Mouse (Mus musculus): Measurements from ENCODE around the gene 1700020N01Rik.

Gene 1700020N01Rik

DNA sequence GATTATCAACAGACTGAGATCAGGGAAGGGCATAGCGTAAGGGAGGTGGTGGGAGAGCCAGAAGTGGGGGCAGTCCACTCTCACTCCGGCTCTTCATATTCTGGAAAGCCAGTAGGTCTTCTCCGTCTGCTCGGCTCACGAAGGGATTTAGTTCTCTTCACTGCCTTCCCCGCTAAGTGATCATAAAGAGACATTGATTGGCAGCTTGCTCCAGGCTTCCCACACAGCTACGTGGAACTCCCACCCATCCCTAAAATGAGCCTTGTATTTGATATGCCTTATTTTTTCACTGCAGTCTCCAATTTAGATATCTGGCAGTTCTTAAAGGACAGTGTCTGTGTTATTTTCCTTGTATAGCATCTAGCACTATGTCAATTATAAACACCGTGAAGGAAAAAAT is 11.5 kb downstream of the 1700020N01Rik start:
- no peak for DNase-seq (ENCODE audit: low spot score in 2 of 2)

- DNase-seq (ENCODE audit: low spot score in 2 of 2) = peak; percentile 55 to 64
These were observed 12.1 kb downstream of the 1700020N01Rik start for GRCm38 (mm10) chr10:21605011-21605571.

GRCm38 (mm10) chr10:21605601-21606000 is 12.7 kb downstream of the 1700020N01Rik start:
- DNase-seq (ENCODE audit: low spot score in 2 of 2) = peak in 1 of 2 experiments; percentile 74

- DNase-seq (ENCODE audit: low spot score in 2 of 2) = no peak
These were observed 14.0 kb downstream of the 1700020N01Rik start for GRCm38 (mm10) chr10:21606931-21607330.

- DNase-seq (ENCODE audit: low spot score in 2 of 2) = no peak
These were observed 16.6 kb downstream of the 1700020N01Rik start for GRCm38 (mm10) chr10:21609583-21609982.

- no peak for DNase-seq (ENCODE audit: low spot score in 2 of 2)
These were observed 20.3 kb downstream of the 1700020N01Rik start for GRCm38 (mm10) chr10:21613021-21613860.

GRCm38 (mm10) chr10:21614520-21614919 is 21.6 kb downstream of the 1700020N01Rik start:
- no peak for DNase-seq (ENCODE audit: low spot score in 2 of 2)

DNA sequence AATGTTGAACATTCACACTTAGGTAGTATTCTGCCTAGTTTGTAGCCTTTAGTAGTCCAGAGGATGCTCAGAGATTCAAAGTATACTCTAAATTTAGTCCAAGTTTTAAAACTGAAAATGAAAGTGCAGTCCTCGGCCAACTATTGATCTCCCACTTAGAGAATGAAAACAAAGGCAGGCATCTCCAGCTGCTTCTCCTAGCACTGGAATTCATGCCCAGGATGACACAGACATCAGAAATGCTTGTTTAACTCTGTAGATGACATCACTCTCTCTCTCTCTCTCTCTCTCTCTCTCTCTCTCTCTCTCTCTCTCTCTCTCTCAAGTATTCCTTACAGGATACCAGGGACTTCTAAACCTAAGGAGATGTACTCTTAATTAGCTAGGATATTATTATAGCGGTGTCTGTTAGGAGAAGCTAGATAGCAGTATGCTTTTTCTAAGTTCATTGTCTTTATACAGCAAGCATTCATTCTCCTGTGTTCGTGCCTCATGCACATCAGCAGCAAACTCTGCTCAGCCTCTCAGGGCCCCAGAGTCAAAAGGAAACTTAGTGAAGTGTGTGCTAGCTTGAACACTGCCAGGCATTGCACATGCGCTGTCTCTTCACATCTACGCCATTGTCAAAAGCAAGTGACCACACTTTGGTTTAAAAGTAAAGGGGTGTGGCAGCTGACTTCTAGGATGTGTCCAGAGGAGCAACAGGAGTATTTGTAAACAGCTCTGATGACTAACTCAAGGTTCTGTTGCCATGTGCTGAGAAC is 26.0 kb downstream of the 1700020N01Rik start:
- DNase-seq (ENCODE audit: low spot score in 2 of 2) = no peak

GRCm38 (mm10) chr10:21622065-21622464 is 29.1 kb downstream of the 1700020N01Rik start:
- no peak for DNase-seq (ENCODE audit: low spot score in 2 of 2)

GRCm38 (mm10) chr10:21628555-21628954 is 35.6 kb downstream of the 1700020N01Rik start:
- DNase-seq (ENCODE audit: low spot score in 2 of 2) = no peak

DNA sequence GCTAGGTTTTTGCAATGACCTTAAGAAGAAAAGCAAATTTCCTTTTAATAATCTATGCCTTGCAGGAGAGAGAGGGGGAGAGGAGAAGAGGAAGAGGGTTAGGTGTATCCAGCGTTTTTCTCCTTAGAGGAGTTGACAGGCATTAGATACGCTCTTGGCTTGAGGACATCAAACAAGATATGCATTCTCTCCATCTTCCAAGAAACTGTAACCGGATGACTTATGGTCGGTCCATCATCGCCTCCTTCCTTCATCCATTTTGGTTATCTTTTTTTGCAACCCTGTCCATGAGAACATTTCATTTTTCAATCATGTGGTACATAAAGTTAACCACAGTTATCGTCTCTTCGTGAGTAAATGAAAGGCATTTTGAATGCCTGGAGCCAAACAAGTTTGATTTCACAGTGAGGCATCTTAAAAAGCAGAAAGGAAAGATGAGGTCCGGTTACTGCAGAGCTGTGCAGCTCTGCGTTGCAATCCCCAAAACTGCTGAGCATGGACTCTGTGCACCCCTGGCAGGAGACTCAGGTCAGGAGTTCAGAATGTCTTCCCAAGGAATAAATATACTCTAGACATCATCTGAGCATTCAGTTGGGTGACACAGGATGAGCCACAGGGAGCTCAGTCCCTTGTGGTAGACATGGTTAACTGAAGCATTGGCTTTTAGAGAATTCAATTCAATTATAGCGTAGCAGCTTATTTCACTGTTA is 36.2 kb downstream of the 1700020N01Rik start:
- no peak for DNase-seq (ENCODE audit: low spot score in 2 of 2)

GRCm38 (mm10) chr10:21631481-21631880 is 38.5 kb downstream of the 1700020N01Rik start:
- DNase-seq (ENCODE audit: low spot score in 2 of 2) = no peak

- DNase-seq (ENCODE audit: low spot score in 2 of 2) = no peak
These were observed 39.7 kb downstream of the 1700020N01Rik start for GRCm38 (mm10) chr10:21632687-21633086.

GRCm38 (mm10) chr10:21635988-21636710 is 43.2 kb downstream of the 1700020N01Rik start:
- no peak for DNase-seq (ENCODE audit: low spot score in 2 of 2)

GRCm38 (mm10) chr10:21636711-21637081 is 43.8 kb downstream of the 1700020N01Rik start:
- no peak for DNase-seq (ENCODE audit: low spot score in 2 of 2)

GRCm38 (mm10) chr10:21651388-21651787 is 58.4 kb downstream of the 1700020N01Rik start:
- DNase-seq (ENCODE audit: low spot score in 2 of 2) = no peak

GRCm38 (mm10) chr10:21652426-21653345 is 59.7 kb downstream of the 1700020N01Rik start:
- DNase-seq (ENCODE audit: low spot score in 2 of 2) = no peak

- DNase-seq (ENCODE audit: low spot score in 2 of 2) = no peak
These were observed 60.5 kb downstream of the 1700020N01Rik start for GRCm38 (mm10) chr10:21653469-21653868.

GRCm38 (mm10) chr10:21659576-21660246 is 66.8 kb downstream of the 1700020N01Rik start:
- peak; percentile 63 to 68 for DNase-seq (ENCODE audit: low spot score in 2 of 2)
